Mouse (Mus musculus) cerebellum, postnatal 36 days (tissue): ENCODE measurements around the gene Cdhr4.
A peak's percentile ranks its signal among the peaks of the same experiment; 100 is the strongest.

Experiments
- DNase-seq, 2 experiments: peaks; one replicate each; pipeline ENCODE4 v3.0.0; 2021 to 2022; ENCODE audit warnings: mixed read lengths in 2 of 2

The Cdhr4 gene

GRCm38 (mm10) chr9:107975399-107976386, 16.6 kb upstream of the Cdhr4 start, which contains the start of gene Uba7:
Gene Uba7 (plus strand): TSS chr9:107975505.
- no peak for DNase-seq

GRCm38 (mm10) chr9:107978815-107979214, 13.5 kb upstream of the Cdhr4 start:
- no peak for DNase-seq

- no peak for DNase-seq
Measured at GRCm38 (mm10) chr9:107981684-107982605, 10.4 kb upstream of the Cdhr4 start.

DNA sequence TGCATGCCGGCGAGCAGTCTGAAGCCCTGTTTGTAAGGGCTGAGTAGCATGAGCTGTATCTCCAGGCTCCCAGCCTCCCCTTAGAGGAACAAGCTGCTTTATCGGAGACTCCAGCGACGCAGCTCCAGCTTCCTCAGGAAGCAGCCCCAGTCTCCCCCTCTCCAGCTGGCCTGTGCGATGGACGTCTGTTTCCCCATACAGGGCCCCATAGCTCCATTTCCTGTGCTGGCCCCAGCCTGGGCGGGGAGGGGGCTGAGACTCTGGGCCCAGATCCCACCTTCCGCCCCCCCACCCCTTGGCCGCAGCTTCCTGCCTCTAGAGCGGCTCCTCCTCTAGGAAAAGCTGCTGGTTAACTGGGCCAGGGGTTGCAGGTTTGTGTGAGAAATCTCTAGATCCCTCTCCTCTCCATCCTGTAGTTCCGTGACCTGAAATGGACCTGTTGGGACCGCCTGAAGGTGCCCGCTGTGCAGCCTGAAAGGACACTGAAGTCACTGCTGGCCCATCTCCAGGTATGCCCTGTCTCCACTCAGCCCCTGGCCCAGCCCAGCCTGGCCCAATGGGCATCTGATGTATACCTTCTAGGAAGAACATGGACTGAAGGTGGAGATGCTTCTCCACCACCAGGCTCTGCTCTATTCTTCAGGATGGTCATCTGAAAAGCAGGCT, 9.5 kb upstream of the Cdhr4 start, which contains the start of gene Gm20661:
TSS of gene Gm20661 (plus strand) at position 378 of the 666 bp plus-strand sequence.
- no peak for DNase-seq

DNA sequence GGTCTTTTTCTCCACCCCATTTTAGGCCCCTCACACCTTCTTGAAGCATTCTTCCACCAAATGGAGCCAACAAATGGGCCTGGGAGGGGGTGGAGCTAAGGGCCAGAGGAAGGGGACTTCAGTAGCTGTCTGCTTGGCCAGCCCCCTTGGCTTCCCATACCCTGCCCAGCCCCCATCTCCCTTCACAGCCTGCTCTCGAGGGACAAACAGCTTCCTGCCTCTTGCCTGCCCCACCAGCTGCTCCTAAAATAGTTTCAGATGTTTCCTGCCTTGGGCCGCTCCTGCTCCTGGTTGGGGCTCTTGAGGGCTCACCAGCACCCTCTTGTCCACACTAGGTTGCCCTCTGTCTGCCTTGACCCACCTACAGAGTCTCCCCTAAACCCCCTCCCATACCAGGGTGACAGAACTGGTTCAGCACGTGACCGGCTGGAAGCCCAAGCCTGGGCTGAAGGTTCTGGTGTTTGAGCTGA, 8.8 kb upstream of the Cdhr4 start:
- no peak for DNase-seq

DNA sequence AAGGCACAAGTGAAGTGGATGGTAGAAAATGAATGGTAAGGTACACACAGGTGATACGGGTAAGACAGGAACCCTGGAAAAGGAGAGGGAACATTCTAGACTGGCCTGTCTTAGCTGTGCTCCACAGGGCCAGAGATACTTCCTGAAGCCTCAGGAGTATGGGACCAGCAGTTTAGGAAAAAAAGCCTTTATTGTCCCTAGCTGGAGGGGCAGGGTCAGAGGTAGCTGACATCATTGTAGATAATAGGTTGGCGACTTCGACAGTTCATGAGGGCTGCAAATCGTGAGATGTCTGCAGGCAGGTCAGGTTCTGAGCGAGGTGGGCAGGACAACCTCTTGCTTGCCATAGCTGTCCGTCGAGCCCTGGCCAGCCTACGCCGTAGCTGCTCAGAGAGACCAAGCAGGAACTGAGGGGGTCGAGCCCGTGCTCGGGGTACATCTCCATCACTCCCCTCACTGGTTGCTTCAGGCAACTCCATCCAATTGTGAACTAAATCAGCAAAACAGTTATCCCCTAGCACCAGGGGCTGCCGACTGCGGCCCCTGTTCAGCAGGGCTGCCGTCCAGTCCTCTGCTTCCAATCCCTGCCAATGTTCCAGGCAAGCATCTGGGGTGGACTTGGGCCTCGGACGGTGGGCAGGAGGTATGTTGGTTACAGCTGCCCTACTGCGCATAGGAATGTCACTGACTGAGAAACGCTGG, 8.1 kb upstream of the Cdhr4 start:
- DNase-seq: no peak

DNA sequence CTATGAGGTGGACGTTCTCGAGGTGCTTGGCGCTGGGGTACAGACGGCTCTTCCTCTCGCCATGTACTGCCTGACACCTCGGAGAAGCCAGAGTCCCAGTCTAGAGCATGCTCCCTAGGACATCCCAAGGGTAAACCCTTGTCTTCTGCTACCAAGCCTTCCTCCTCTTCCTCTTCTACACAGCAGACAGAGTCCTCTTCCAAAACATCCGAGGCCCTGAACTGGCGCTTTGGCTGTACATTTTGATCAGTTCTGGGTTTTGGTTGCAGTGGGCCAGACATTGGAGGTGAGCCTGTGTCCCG, 7.6 kb upstream of the Cdhr4 start:
- DNase-seq: no peak

DNA sequence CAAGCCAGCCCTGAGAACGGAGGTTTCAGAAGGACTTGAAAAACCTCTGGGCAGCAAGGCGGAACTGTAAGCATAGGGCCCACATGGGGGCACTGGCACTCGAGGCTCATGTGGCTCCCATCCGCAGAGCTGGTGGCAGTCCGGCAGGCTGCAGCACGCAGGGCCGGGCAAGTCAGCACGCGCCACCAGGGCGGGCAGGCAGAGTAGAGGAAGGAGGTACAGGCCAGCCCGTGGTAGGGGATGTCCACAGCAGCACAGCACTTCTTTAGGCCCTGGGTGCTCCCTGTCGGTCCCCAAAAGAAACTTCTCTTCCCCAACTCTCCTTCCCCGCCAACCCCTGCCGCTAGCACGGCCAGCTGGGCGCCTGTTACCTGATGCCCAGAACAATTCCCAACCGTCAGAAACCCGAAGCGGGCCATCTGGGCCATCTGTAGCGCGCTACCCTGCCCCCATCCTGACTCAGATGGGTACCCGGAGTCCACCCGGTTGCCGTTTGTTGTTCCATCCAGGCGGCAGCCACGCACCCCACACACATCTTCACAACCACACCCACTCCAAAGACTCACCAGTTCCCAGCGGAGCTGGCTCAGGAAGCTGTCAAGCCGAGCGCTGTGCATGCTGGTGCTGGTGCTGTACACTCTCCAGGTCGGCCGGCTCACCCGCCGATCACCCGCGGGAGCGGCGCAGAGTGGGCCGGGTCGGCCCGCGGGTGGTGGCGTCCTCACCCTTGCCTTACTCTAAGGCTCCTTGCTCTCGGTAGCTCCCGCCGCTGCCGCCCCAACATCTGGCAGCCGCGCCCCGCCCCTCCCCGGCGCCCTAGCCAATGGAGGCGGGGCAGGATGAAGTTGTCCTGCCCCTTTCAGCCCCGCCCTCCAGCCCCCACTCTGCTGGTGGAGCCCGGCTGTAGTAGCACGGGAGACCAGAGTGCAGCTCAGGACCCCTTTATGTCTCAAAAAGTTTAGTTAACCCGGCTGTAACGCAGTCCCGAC, 6.9 kb upstream of the Cdhr4 start, which contains the start of gene Inka1:
TSS of gene Inka1 (minus strand) at position 749 of the 989 bp plus-strand sequence.
- DNase-seq: peak; percentile 53 to 62

DNA sequence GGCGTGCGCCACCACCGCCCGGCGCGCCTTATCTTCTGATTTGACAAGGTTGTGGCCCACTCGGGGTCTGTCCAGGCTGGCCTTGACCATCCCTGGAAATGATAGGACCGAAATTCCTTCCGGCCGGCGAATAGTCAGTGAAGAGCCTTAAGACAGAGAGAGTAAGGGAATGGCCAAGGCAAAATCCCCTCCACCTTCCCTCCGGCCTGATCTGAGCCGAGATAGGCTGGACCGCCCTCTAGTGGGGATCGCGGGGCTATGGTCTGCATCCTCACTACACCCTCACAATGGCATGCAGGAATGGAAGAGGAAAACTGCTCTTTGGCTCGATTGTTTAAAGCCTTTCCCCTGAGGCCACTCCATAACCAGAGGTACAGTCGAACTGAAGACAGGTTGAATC, 5.9 kb upstream of the Cdhr4 start:
- peak; percentile 81 to 84 for DNase-seq

DNA sequence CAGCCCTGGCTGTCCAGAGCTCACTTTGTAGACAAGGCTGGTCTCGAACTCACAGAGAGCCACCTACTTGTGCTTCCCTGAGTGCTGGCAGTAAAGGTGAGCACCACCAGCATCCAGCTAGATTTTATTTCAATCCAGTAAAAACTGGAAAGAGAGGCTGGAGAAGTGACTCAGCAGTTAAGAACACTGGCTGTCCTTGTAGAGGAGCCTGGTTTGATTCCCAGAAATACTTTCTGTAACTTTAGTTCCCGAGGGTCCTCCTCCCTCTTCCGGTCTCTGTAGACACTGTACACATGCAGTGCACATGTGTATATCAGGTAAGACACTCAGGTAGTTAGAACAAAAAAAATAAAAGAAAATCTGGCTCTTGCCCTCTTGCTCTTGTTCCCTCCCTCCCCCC, 4.3 kb upstream of the Cdhr4 start:
- DNase-seq: no peak

GRCm38 (mm10) chr9:107993013-107993412, 716 bp downstream of the Cdhr4 start:
- DNase-seq: no peak

DNA sequence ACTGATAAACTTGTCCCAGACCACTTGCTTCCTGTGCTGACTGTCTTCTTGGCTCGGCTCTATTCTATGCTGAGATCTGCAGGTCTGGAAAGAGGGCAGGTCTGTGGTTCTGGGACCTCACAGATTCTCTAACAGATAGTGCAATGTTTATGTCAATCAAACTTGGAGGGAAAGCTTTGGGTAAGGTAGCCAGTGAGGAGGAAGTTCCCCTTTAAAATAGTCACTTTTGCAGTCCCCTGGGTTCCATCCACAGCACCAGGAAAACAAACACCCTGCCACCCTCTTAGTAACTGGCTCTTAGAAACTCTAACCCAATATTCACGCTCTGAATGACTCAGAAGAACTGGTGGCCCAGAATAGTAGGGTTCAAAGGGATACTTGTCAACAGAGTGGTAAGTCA, 2.2 kb downstream of the Cdhr4 start:
- no peak for DNase-seq

DNA sequence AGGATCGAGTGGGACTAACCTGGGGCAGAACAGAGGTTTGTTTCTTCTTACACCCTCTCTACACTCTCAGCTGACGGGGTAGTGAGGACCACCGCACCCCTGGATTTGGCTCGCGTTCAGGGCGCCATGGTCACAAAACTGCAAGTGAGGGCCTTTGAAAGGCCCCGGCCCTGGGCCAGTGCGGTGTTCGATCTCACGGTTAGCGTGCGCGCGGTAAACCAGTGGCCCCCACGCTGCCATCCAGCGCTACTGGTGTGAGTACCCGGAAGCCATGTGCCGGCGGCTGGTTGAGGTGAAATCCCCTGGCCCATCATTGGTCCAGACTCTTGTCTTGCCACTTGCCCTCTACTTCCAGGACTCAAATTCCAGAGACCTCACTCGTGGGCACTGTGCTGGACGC, 3.2 kb downstream of the Cdhr4 start:
- no peak for DNase-seq

DNA sequence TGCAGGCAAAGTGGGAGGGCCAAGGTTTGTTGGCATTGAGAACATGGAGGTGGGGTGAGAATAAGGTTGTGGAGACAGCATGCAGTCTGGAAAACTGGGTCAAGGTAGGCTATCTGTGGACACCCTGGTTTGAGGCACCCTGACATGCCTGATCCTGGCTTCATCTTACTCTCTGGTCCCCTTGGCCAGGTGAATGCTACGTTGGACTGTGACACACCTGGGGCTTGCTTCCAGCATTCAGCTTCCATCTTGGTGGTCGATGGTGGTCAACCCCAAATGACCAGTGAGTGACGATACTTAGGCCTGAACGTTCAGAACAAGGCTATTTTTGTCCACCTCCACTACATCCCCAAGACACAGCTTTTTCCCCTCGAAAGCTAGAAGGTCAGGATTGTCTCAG, 3.8 kb downstream of the Cdhr4 start, which contains the start of gene Gm20662:
TSS of gene Gm20662 (plus strand) at position 301 of the 400 bp plus-strand sequence.
- DNase-seq: no peak

GRCm38 (mm10) chr9:108001922-108002770, 9.8 kb downstream of the Cdhr4 start, which contains the start of gene Ip6k1:
Gene Ip6k1 (plus strand): TSS chr9:108002501.
- peak; percentile 100 for DNase-seq

DNA sequence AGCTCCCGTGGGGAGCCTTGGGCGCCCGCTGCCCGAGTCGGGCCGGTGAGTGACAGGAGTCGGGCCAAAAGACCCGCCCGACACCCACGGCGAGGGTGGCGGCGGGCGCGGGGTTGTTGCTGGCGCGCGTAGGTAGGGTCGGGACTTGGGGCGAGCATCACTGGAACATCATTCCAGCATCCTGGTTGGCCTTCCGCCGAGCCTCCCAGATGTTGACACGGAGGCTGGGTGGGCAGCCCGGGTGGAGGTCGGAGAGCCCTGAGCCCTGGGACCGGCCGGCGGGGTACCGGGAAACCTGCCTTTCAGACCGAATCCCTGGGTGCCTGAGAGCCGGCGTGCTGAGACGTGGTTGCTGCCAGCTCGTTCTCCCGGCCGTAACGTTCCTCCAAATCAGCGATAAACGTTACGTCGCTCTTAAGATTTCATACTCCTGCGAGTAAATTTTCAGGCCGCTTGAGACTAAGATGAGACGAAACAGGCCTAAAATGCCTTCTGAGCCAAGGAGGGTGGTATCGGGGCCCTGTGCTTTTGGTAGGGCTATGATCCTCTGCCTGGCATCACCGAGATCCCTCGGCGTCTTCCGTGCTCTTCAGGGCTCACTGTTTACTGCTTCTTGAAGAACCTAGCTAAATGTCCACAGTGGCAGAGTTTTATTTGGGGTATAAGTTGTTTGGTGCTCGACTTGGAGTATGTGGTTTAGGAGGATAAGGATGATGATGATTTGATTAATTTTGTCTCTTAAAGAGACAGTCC, 10.7 kb downstream of the Cdhr4 start:
- DNase-seq: peak in 1 of 2 experiments; percentile 56

- DNase-seq: peak in 1 of 2 experiments; percentile 20
Measured at GRCm38 (mm10) chr9:108003531-108003890, 11.2 kb downstream of the Cdhr4 start.

DNA sequence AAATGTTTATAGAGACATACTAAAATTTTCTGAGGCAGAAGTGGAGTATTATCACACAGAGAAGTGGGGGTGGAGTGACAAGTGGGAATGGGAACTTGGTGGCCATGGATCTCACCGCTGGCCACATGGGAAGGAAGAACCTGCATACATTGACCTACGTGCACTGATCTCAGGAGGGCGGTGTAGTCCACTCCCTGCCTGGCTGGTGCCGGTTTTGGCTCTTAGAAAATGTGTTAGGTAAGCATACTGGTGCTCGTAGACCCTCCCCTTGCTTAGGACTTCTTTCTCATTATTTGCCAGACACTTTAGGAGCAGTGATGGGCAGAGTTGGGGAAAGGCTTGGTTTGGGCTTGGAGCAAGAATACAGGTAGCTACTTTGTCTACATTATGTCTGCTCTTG, 15.7 kb downstream of the Cdhr4 start:
- DNase-seq: no peak

GRCm38 (mm10) chr9:108010385-108010784, 18.1 kb downstream of the Cdhr4 start:
- DNase-seq: no peak
